Mouse (Mus musculus) megakaryocyte-erythroid progenitor cell, adult 5-6 weeks (primary cell): ENCODE measurements around the gene Cdhr3. TPM values are rescaled to one million over a fixed set of nuclear protein-coding genes. Genes with fewer than 3 reads are reported as not detected.
"Not testable (repeated sequence)": the region's sequence is repeated elsewhere in the genome, so short reads cannot be mapped to it uniquely, and the experiment has no call there.

Experiments
- ATAC-seq: replicated peaks from 2 replicates; pipeline ENCODE4 v1.8.0; 2016; ENCODE audit warnings: mild to moderate bottlenecking, inconsistent platforms; ENCODE audit not compliant: severe bottlenecking, poor library complexity, low FRiP score, low TSS enrichment
- total RNA-seq, 2 experiments: library from RNA; stranded (forward) in 1 of 2; stranded (reverse) in 1 of 2; fragments of 200-1000, 215-1000 nt in 1 of 2; fragments of >200 nt in 1 of 2; fragmentation: Nextera tagmentation in 1 of 2; gene quantifications; 2 replicates each; pipeline ENCODE4 v1.2.3; 2014 to 2017

Cdhr3 gene
- total RNA-seq, 2 experiments from 2014 or later: not detected

GRCm38 (mm10) chr12:33084683-33085082 lies 8.0 kb downstream of the Cdhr3 start:
- ATAC-seq: 0 out of 2 replicates have a peak, but pooled peaks have one; percentile 44

- no peak for ATAC-seq
These were observed 9.3 kb downstream of the Cdhr3 start for GRCm38 (mm10) chr12:33083362-33083761.

- no peak for ATAC-seq
These were observed 16.4 kb downstream of the Cdhr3 start for GRCm38 (mm10) chr12:33076309-33076708.

GRCm38 (mm10) chr12:33071901-33072672 lies 20.6 kb downstream of the Cdhr3 start:
- no peak for ATAC-seq

- no peak for ATAC-seq
These were observed 23.7 kb downstream of the Cdhr3 start for GRCm38 (mm10) chr12:33068977-33069376.

- ATAC-seq: no peak
These were observed 26.3 kb downstream of the Cdhr3 start for GRCm38 (mm10) chr12:33066355-33066754.

- no peak for ATAC-seq
These were observed 27.5 kb downstream of the Cdhr3 start for GRCm38 (mm10) chr12:33065162-33065561.

- no peak for ATAC-seq
These were observed 28.4 kb downstream of the Cdhr3 start for GRCm38 (mm10) chr12:33064266-33064665.

- no peak for ATAC-seq
These were observed 29.4 kb downstream of the Cdhr3 start for GRCm38 (mm10) chr12:33063250-33063649.

- ATAC-seq: not testable (repeated sequence)
These were observed 30.3 kb downstream of the Cdhr3 start for GRCm38 (mm10) chr12:33062379-33062778.

GRCm38 (mm10) chr12:33061651-33062050 lies 31.0 kb downstream of the Cdhr3 start:
- no peak for ATAC-seq

GRCm38 (mm10) chr12:33057231-33058048 lies 35.2 kb downstream of the Cdhr3 start:
- ATAC-seq: no peak

GRCm38 (mm10) chr12:33056574-33056973 lies 36.1 kb downstream of the Cdhr3 start:
- no peak for ATAC-seq

GRCm38 (mm10) chr12:33056074-33056473 lies 36.6 kb downstream of the Cdhr3 start:
- no peak for ATAC-seq

- no peak for ATAC-seq
These were observed 38.9 kb downstream of the Cdhr3 start for GRCm38 (mm10) chr12:33053746-33054145.

- ATAC-seq: no peak
These were observed 39.4 kb downstream of the Cdhr3 start for GRCm38 (mm10) chr12:33053311-33053710.

GRCm38 (mm10) chr12:33048391-33048790 lies 44.3 kb downstream of the Cdhr3 start:
- ATAC-seq: no peak

GRCm38 (mm10) chr12:33046434-33046833 lies 46.2 kb downstream of the Cdhr3 start:
- ATAC-seq: no peak

GRCm38 (mm10) chr12:33045533-33046361 lies 46.9 kb downstream of the Cdhr3 start:
- ATAC-seq: no peak

GRCm38 (mm10) chr12:33041476-33041875 lies 51.2 kb downstream of the Cdhr3 start:
- no peak for ATAC-seq
